14 mouse cellular contexts compared by ENCODE assay signal in the genomic region with DNA sequence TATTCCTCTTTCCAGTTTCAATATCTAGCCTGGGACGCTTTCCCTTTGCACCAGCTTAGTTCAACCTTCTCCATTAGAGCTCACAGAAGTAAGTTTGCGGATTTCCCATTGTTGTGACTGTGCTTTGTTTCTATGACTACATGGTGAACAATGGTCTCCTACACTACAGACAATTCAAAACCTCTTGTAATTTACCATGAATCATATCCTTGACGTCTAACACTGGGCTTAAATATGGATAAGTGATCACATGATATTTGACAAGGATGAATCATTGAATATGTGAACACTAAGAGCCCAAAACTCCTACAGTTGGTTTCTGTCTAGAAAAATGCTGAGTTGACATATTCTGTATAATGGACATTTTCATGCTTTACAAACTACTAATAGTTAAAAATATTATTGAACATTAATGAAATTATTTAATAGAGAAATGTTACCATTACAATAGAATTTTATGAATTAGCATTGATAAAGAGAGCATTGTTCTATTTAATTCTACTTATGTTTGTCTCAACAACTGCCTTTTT.
DNase-seq lines count a peak whose midpoint lies in the region; ATAC-seq and TF ChIP-seq lines count a peak whose summit lies in the region.
"Had no signal": no experiment of that assay in that cellular context is flagged by ENCODE, and none has a peak within 500 bp of the region (broad histone marks: within the 10 kb centered on the region; RNA-seq: fewer than 3 reads in every experiment).

No protein-coding gene starts in this region.

- peak; percentile 14 for DNase-seq in lung, postnatal 0 days (ENCODE audit: low spot score)
- DNase-seq in lung, adult 2 months, result no peak
- no peak for DNase-seq in CH12.LX (ENCODE audit: extremely low read depth)
- peak; percentile 85 for DNase-seq in Muller cell, postnatal 12 days (ENCODE audit: inconsistent ontology term)
- no peak for DNase-seq in urinary bladder, postnatal 14 days (ENCODE audit: low spot score)
- no peak for DNase-seq in left cerebral cortex, postnatal 4 days
- DNase-seq: adrenal gland, adult 2 months; adrenal gland, postnatal 25 days; gastrocnemius, adult 2 months; gastrocnemius, postnatal 25 days had no signal

- no peaks in the 10 kb centered on the region for H3K36me3 ChIP-seq in lung, postnatal 0 days (ENCODE audit: insufficient read depth, low read length)
- no peaks in the 10 kb centered on the region for H3K36me3 ChIP-seq in CH12.LX (replicated peaks in 1 of 2; ENCODE audit: control insufficient read depth in 1 of 2, insufficient read depth in 1 of 2, low read length in 1 of 2)
- H3K36me3 ChIP-seq: embryonic facial prominence, embryonic 15.5 days; heart, embryonic 12.5 days; hindbrain, embryonic 10.5 days had no signal

- H3K79me2 ChIP-seq in CH12.LX (replicated peaks; ENCODE audit: control insufficient read depth, extremely low read depth, insufficient read depth, poor library complexity, severe bottlenecking), result no peaks in the 10 kb centered on the region

- H3K27ac ChIP-seq in lung, postnatal 0 days (ENCODE audit: low read length), result no peak overlapping the region
- H3K27ac ChIP-seq in CH12.LX (ENCODE audit: insufficient read depth, low read depth), result no peak overlapping the region
- H3K27ac ChIP-seq: embryonic facial prominence, embryonic 15.5 days; gastrocnemius, adult 2 months; hindbrain, embryonic 10.5 days; hindbrain, embryonic 14.5 days had no signal

- no peak overlapping the region for H3K4me2 ChIP-seq in lung, postnatal 0 days (replicated peaks; ENCODE audit: low read depth, low read length)
- no peak overlapping the region for H3K4me2 ChIP-seq in CH12.LX (ENCODE audit: insufficient read depth, low read depth, poor library complexity, severe bottlenecking)
- H3K4me2 ChIP-seq: embryonic facial prominence, embryonic 15.5 days; heart, embryonic 12.5 days; hindbrain, embryonic 14.5 days had no signal

- no peak for TF ChIP-seq RAD21 in CH12.LX (IDR thresholded peaks at IDR 0.05; ENCODE audit: low read depth, low read length)

- intact Hi-C loops in left cerebral cortex, postnatal 4 days (cut with DNase I), result no loop called here

- no peak for TF ChIP-seq CTCF in lung, postnatal 0 days (IDR thresholded peaks at IDR 0.05)
- no peak for TF ChIP-seq CTCF in lung, adult 2 months (IDR thresholded peaks at IDR 0.05; ENCODE audit: insufficient read depth, low read length)
- no peak for TF ChIP-seq CTCF in CH12.LX (conservative IDR thresholded peaks at IDR 0.05 in 1 of 2, IDR thresholded peaks at IDR 0.05 in 1 of 2; ENCODE audit: low read depth in 2 of 2, low read length in 2 of 2)

- in situ Hi-C loops in CH12.LX (cut with MboI; ENCODE audit: low pct_ligation_motif_present, low pct_unique_long_range_greater_than_20kb, low sequenced_read_pairs), result no loop called here

- no peaks in the 10 kb centered on the region for H3K27me3 ChIP-seq in lung, postnatal 0 days (replicated peaks; ENCODE audit: insufficient read depth, low read length)
- H3K27me3 ChIP-seq in CH12.LX (replicated peaks), result no peaks in the 10 kb centered on the region
- H3K27me3 ChIP-seq: embryonic facial prominence, embryonic 15.5 days; heart, embryonic 12.5 days had no signal

- no peaks in the 10 kb centered on the region for H3K4me1 ChIP-seq in lung, postnatal 0 days (ENCODE audit: insufficient read depth, low read depth, low read length)
- no peaks in the 10 kb centered on the region for H3K4me1 ChIP-seq in lung, adult 2 months (ENCODE audit: control insufficient read depth, insufficient read depth, low read length)
- no peaks in the 10 kb centered on the region for H3K4me1 ChIP-seq in CH12.LX (ENCODE audit: control insufficient read depth in 1 of 2, insufficient read depth in 2 of 2)
- H3K4me1 ChIP-seq: embryonic facial prominence, embryonic 15.5 days; heart, embryonic 12.5 days; hindbrain, embryonic 10.5 days had no signal

- ATAC-seq in lung, postnatal 0 days, result no peak

- no peaks in the 10 kb centered on the region for H3K9me3 ChIP-seq in lung, postnatal 0 days (ENCODE audit: low read length)
- H3K9me3 ChIP-seq in CH12.LX (replicated peaks; ENCODE audit: low read length), result peaks cover 13% of the 10 kb centered on the region
- H3K9me3 ChIP-seq: embryonic facial prominence, embryonic 15.5 days; heart, embryonic 12.5 days; hindbrain, embryonic 10.5 days had no signal

- no peak overlapping the region for H3K9ac ChIP-seq in lung, postnatal 0 days (replicated peaks; ENCODE audit: low read depth)
- H3K9ac ChIP-seq in CH12.LX (ENCODE audit: insufficient read depth, low read depth), result no peak overlapping the region
- H3K9ac ChIP-seq: embryonic facial prominence, embryonic 15.5 days; heart, embryonic 12.5 days; hindbrain, embryonic 14.5 days had no signal

- no peak for TF ChIP-seq EP300 in lung, postnatal 0 days (IDR thresholded peaks at IDR 0.05)
- no peak for TF ChIP-seq EP300 in CH12.LX (IDR thresholded peaks at IDR 0.05; ENCODE audit: low read length)

- WGBS in lung, postnatal 0 days, result 68% methylated on average over 3 of the region's 3 CpGs
- 59% methylated on average over 3 of the region's 3 CpGs for WGBS in lung, adult 2 months

- dilution Hi-C loops in CH12.LX (cut with MboI; ENCODE audit: extremely low pct_ligation_motif_present, extremely low pct_unique_long_range_greater_than_20kb, low sequenced_read_pairs), result no loop called here

- no peak for TF ChIP-seq POLR2A in lung, adult 2 months (IDR thresholded peaks at IDR 0.05; ENCODE audit: borderline replicate concordance, extremely low read depth, low read depth, low read length)
- no peak for TF ChIP-seq POLR2A in CH12.LX (IDR thresholded peaks at IDR 0.05; ENCODE audit: low read depth, low read length)

- H3K4me3 ChIP-seq in lung, postnatal 0 days (ENCODE audit: low read depth, low read length), result no peak overlapping the region
- H3K4me3 ChIP-seq in lung, adult 2 months (replicated peaks; ENCODE audit: extremely low read depth, low read depth, low read length), result no peak overlapping the region
- no peak overlapping the region for H3K4me3 ChIP-seq in CH12.LX (replicated peaks in 1 of 3; ENCODE audit: low read depth in 2 of 3, low read length in 2 of 3, poor library complexity in 1 of 3)
- H3K4me3 ChIP-seq: embryonic facial prominence, embryonic 15.5 days; gastrocnemius, adult 2 months; heart, embryonic 12.5 days; hindbrain, embryonic 10.5 days had no signal

TF ChIP-seq in CH12.LX, 34 proteins besides CTCF, POLR2A, EP300 and RAD21:
- TF ChIP-seq MAFK (IDR thresholded peaks at IDR 0.05; ENCODE audit: insufficient replicate concordance, low read length) (peak; percentile 96), JUND (conservative IDR thresholded peaks at IDR 0.05; ENCODE audit: low read depth, low read length) (no peak), HCFC1 (IDR thresholded peaks at IDR 0.05; ENCODE audit: low read depth, low read length) (no peak)

Comparison
In these comparisons a context has a peak if more than half of its experiments do, and no peak if none do; other contexts are left out.
1. DNase-seq: peak in lung, postnatal 0 days (single experiment) and Muller cell, postnatal 12 days (single experiment); none in lung, adult 2 months (single experiment), CH12.LX (single experiment), urinary bladder, postnatal 14 days (single experiment) and left cerebral cortex, postnatal 4 days (single experiment).